Mouse (Mus musculus) midbrain, embryonic 12.5 days (tissue): Measurements from ENCODE around the gene Nsun7. TPM values are rescaled to one million over a fixed set of nuclear protein-coding genes. Genes with fewer than 3 reads are reported as not detected.
A peak's percentile ranks its signal among the peaks of the same experiment; 100 is the strongest.

Source experiments
- ATAC-seq: fragments of 200-750 bp; cut with Nextera tagmentation; 2 replicates; pipeline ENCODE4 v1.8.0; 2017; ENCODE audit warnings: low read depth, moderate TSS enrichment, moderate library complexity; ENCODE audit not compliant: low FRiP score
- H3K27ac ChIP-seq: fragments of 300-500 bp; sonication (generic); replicated peaks from 2 replicates; pipeline ENCODE4 v1.5.1; 2016; ENCODE audit warnings: mild to moderate bottlenecking
- H3K27me3 ChIP-seq: fragments of 300-500 bp; sonication (generic); 2 replicates; pipeline ENCODE4 v1.6.1; 2016; ENCODE audit warnings: mild to moderate bottlenecking
- H3K36me3 ChIP-seq: fragments of 300-500 bp; sonication (generic); 2 replicates; pipeline ENCODE4 v1.6.1; 2016
- H3K4me1 ChIP-seq: fragments of 300-500 bp; sonication (generic); 2 replicates; pipeline ENCODE4 v1.6.1; 2016
- H3K4me2 ChIP-seq: fragments of 300-500 bp; sonication (generic); replicated peaks from 2 replicates; pipeline ENCODE4 v1.6.1; 2016; ENCODE audit warnings: mild to moderate bottlenecking, moderate library complexity
- H3K4me3 ChIP-seq: fragments of 300-500 bp; sonication (generic); 2 replicates; pipeline ENCODE4 v1.5.1; 2016; ENCODE audit warnings: mild to moderate bottlenecking
- H3K9ac ChIP-seq: fragments of 300-500 bp; sonication (generic); replicated peaks from 2 replicates; pipeline ENCODE4 v1.6.1; 2016; ENCODE audit warnings: mild to moderate bottlenecking, moderate library complexity
- H3K9me3 ChIP-seq: fragments of 300-500 bp; sonication (generic); 2 replicates; pipeline ENCODE4 v1.6.1; 2016; ENCODE audit warnings: mild to moderate bottlenecking
- WGBS: fragments of 180-500 bp; shearing (Covaris S2); methylation state at CpG from one replicate; pipeline ENCODE4 v1.1.7; 2016; 5-methylcytosine and 5-hydroxymethylcytosine counted together
- polyA plus RNA-seq: library from polyadenylated mRNA; unstranded; fragments of >200 nt; fragmentation: Nextera tagmentation; extraction: Ambion mirVana; gene quantifications from 2 replicates; pipeline ENCODE4 v1.2.1, GENCODE M21; 2016

Gene Nsun7
- polyA plus RNA-seq, 1 experiment from 2014 or later = 1.9 TPM

DNA sequence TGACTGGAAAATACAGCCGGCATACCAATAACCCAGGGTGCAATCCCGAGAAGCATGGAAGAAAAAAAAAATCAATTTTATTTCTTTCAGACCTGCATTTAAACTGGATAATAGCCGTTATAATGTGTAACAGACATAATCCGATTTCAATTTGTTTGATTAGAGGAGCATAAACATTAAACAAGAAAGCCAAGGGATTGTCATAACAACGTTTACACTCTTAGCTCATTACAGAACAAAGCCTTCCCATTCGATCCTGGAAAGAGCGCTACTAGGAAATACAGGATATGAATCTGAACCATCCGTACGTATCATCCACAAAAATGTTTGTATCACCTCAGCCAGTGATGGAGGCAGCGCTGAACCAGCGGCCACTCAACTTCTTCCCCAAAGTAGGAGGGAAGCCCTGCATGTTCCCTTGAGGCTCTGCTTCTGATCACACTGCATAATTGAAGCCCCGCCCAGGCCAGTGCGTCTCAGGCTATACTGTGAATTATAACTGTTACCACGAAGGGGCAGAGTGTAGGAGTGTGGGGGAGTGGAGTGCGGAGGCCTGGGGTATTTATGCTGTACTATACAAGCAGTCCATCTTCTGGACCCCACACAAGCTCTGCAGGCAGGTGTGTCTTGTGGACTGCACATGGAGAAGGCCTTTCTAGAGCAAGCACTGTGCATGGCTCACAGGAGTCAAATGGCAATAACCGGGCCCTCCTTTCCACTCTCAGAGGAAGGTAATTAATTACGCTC is 80.8 kb downstream of the Nsun7 start:
- no peak for ATAC-seq
- H3K9ac ChIP-seq = no peak overlapping the region
- peaks cover 3% of the 10 kb centered on the region; the same call in 1 of the 2 replicates for H3K27me3 ChIP-seq
- no peak overlapping the region for H3K4me3 ChIP-seq
- WGBS = 71% methylated on average over 17 of the region's 17 CpGs
- H3K4me2 ChIP-seq = no peak overlapping the region
- peak overlapping the region; percentile 40; the same call in 1 of the 2 replicates for H3K27ac ChIP-seq
- H3K36me3 ChIP-seq = no peaks in the 10 kb centered on the region
- H3K9me3 ChIP-seq = no peaks in the 10 kb centered on the region
- peaks cover 40% of the 10 kb centered on the region for H3K4me1 ChIP-seq

DNA sequence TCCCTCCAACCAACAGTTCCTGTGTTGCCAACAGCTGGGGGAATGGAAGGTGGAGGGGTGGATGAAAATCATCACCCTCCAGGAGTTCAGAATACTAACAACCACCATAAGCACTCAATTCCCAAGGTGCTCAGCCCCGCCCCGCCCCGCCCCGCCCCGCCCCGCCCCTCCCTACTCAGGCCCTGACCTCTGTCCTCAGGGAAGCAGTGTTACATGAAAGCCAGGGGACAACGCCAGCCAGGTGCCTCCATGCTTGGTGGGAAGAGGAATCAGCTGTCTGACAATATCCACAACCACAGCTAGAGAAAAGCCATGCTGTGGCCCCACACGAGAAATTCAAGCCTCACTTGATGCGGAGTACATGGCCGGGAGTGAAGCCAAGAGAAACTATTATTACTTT is 82.2 kb downstream of the Nsun7 start:
- Histone ChIP-seq H3K4me2 (no peak overlapping the region), H3K4me1 (peaks cover 37% of the 10 kb centered on the region), H3K36me3 (no peaks in the 10 kb centered on the region), H3K27me3 (no peaks in the 10 kb centered on the region), H3K4me3 (no peak overlapping the region), H3K27ac (no peak overlapping the region), H3K9ac (no peak overlapping the region), H3K9me3 (no peaks in the 10 kb centered on the region)
- WGBS = 46% methylated on average over 10 of the region's 10 CpGs
- no peak for ATAC-seq

DNA sequence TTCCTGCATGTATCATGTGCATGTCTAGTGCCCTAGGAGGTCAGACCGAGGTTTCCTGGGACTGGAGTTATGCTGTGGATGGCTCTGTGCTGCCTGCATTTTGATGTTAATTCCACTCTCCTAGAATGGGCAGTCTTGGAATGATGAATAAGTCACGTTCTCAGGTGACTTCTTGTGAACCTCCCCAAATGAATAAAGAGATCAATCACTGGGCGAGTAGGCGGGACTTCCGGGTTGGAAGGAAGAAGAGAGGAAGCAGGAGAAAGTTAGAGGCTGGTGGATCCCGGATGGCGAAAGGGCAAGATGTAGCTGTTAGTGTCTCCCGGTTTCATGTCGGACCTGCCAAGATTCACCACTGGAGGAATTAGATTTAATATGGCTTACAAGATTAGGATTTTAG is 82.6 kb downstream of the Nsun7 start:
- 70% methylated on average over 9 of the region's 9 CpGs for WGBS
- Histone ChIP-seq H3K4me1 (peaks cover 33% of the 10 kb centered on the region), H3K9ac (no peak overlapping the region), H3K9me3 (no peaks in the 10 kb centered on the region), H3K27me3 (no peaks in the 10 kb centered on the region), H3K27ac (no peak overlapping the region), H3K36me3 (no peaks in the 10 kb centered on the region), H3K4me3 (no peak overlapping the region), H3K4me2 (no peak overlapping the region)
- no peak for ATAC-seq

DNA sequence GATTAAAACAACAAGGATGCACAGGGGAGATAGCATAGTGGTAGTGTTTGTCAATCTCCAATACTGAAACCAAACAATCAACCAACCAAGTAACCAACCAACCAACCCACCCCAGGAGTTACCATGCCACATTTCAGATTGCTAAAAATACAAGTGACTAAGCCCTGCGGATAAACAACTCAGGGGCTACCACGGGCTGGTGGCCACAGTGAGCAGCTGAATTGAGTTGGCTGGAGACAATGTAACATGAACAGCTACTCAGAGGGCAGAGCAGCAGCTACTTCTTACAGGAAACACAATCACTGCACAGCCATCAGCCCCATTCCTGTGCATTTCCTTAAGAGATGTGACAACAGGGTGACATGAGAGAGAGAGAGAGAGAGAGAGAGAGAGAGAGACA is 84.5 kb downstream of the Nsun7 start:
- peaks cover 24% of the 10 kb centered on the region for H3K4me1 ChIP-seq
- ATAC-seq = no peak
- no peak overlapping the region for H3K4me3 ChIP-seq
- H3K27ac ChIP-seq = no peak overlapping the region
- no peak overlapping the region for H3K4me2 ChIP-seq
- 77% methylated on average over 2 of the region's 2 CpGs for whole genome bisulfite sequencing
- no peaks in the 10 kb centered on the region for H3K36me3 ChIP-seq
- no peak overlapping the region for H3K9ac ChIP-seq
- H3K9me3 ChIP-seq = no peaks in the 10 kb centered on the region
- H3K27me3 ChIP-seq = no peaks in the 10 kb centered on the region

DNA sequence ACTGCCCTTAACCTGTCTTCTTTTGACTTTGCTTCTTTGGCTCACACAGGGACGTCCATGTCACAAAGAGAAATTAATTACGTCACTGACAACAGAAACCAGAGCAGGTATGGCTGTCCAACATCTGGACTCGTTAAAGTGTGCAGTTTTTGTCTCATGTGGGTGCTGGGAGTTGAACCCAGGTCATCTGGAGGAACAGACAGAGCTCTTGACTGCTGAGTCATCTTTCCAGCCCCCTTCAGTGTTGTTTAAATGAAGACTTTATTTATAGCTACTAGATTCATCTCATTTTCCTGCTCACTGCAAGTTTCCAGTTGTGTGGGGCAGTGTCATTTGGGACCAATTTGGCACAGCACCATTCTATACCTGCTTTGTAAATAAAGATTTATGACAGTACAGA is 85.4 kb downstream of the Nsun7 start:
- H3K27ac ChIP-seq = no peak overlapping the region
- no peak overlapping the region for H3K4me2 ChIP-seq
- 70% methylated on average over 3 of the region's 3 CpGs for WGBS
- no peaks in the 10 kb centered on the region for H3K9me3 ChIP-seq
- H3K9ac ChIP-seq = no peak overlapping the region
- ATAC-seq = no peak
- H3K36me3 ChIP-seq = no peaks in the 10 kb centered on the region
- no peak overlapping the region for H3K4me3 ChIP-seq
- H3K27me3 ChIP-seq = no peaks in the 10 kb centered on the region
- peaks cover 24% of the 10 kb centered on the region for H3K4me1 ChIP-seq

DNA sequence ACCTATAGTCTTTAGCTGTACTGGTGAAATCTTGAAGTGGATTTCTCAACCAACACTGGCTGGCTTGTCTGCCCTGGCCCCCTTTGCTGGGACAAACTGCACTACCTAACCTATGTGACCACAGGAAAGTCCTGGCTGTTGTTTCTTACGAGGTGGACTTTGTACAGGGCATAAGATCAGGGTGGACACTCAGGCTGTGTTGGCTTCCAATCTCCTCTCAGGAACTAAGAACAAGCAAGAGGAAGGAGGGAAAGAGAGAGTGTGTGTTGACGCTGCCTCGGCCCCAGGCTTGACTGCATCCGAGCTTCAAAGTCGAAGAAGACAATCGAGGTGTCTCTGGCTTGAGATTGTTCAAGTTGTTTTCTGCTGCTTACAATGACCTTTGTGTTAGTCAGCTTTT is 87.1 kb downstream of the Nsun7 start:
- no peaks in the 10 kb centered on the region for H3K36me3 ChIP-seq
- ATAC-seq = no peak
- H3K4me2 ChIP-seq = no peak overlapping the region
- no peak overlapping the region for H3K4me3 ChIP-seq
- WGBS = 90% methylated on average over 6 of the region's 6 CpGs
- H3K9me3 ChIP-seq = no peaks in the 10 kb centered on the region
- H3K27ac ChIP-seq = no peak overlapping the region
- peaks cover 10% of the 10 kb centered on the region for H3K4me1 ChIP-seq
- H3K9ac ChIP-seq = no peak overlapping the region
- no peaks in the 10 kb centered on the region for H3K27me3 ChIP-seq

Other genes with a start within 250 kb of the Nsun7 start
- gene Rbm47, start 86.8 kb upstream of the Nsun7 start, polyA plus RNA-seq = 2.6 and 2.9 TPM in 2 replicates